Mouse (Mus musculus): ENCODE data around the gene Aire. TPM values are rescaled to one million over a fixed set of nuclear protein-coding genes. Genes with fewer than 3 reads are reported as not detected.
"Not testable (repeated sequence)": the region's sequence is repeated elsewhere in the genome, so short reads cannot be mapped to it uniquely, and the experiment has no call there.

Gene Aire
- polyA plus RNA-seq, 1 experiment: 0.09 TPM

DNA sequence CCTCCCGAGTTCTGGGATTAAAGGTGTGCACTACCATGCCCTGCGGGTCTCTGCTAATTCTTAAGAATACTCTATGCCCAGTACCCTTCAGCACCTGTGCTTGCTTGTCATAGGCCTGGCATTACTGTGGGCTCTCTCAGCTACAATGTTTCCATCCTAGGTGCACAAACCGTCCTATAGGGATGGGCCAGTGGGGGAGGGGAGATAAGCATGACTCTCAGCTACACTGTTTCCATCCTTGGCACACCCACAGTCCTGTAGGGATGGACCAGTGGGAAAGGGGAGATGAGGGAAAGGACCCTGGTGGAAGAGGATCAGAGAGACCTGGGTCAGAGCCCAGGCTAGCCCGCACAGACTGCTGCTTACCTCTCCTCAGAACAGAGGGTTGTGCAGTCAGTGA, 6.3 kb downstream of the Aire start:
- no peaks in the 10 kb centered on the region for H3K4me1 ChIP-seq (ENCODE audit: control insufficient read depth, insufficient read depth, low read length)
- no peak for TF ChIP-seq POLR2A (IDR thresholded peaks at IDR 0.05; ENCODE audit: borderline replicate concordance, extremely low read depth, low read depth, low read length)
- WGBS: 84% methylated on average over 4 of the region's 4 CpGs
- DNase-seq: no peak
- H3K4me3 ChIP-seq (replicated peaks; ENCODE audit: extremely low read depth, low read depth, low read length): no peak overlapping the region

DNA sequence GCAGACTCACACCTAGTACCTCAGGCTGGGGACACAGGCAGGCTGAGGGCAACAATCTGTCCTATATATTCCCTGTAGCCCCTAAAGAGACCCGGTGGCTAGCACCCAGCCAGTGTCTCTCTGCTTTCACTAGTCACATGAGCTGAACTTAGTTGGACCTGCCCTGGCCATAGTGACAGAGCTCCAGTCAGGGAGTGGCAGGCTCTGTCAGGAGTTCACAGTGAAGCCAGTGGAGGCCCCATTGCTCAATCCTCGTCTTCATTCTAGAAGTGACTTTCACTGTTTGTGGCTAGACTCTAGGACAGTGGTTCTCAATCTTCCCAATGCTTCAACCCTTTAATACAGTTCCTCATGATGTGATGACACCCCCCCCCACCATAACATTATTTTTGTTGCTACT, 11.4 kb downstream of the Aire start:
- TF ChIP-seq CTCF (IDR thresholded peaks at IDR 0.05; ENCODE audit: insufficient read depth, low read length): no peak
- TF ChIP-seq POLR2A (IDR thresholded peaks at IDR 0.05; ENCODE audit: borderline replicate concordance, extremely low read depth, low read depth, low read length): no peak
- WGBS: 70% methylated on average over 2 of the region's 2 CpGs
- Histone ChIP-seq H3K4me3 (replicated peaks; ENCODE audit: extremely low read depth, low read depth, low read length) (no peak overlapping the region), H3K4me1 (ENCODE audit: control insufficient read depth, insufficient read depth, low read length) (no peaks in the 10 kb centered on the region)
- no peak for DNase-seq

DNA sequence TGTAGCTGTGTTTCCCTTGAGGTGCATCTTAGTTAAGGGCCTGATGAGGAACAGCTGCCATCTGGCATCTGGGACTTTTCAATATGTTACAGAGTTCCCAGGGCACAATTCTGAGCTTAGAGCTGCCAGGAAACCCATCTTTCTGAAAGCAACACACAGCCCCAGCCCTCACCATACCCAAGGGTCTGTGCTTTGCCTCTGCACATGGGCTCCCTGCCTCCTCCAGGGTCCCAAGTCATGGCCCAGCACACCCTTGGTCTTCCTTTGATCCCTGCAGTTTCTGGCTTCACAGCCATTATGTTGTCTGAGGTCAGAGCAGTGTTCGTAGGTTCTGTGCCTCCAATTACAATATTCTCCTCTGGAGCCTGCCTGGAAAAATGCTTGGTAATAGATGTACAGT, 14.3 kb downstream of the Aire start:
- no peak for DNase-seq
- H3K4me1 ChIP-seq (ENCODE audit: control insufficient read depth, insufficient read depth, low read length): no peaks in the 10 kb centered on the region
- no peak overlapping the region for H3K4me3 ChIP-seq (replicated peaks; ENCODE audit: extremely low read depth, low read depth, low read length)
- TF ChIP-seq POLR2A (IDR thresholded peaks at IDR 0.05; ENCODE audit: borderline replicate concordance, extremely low read depth, low read depth, low read length): no peak
- TF ChIP-seq CTCF (IDR thresholded peaks at IDR 0.05; ENCODE audit: insufficient read depth, low read length): no peak
- 94% methylated on average over 1 of the region's 1 CpGs for WGBS

DNA sequence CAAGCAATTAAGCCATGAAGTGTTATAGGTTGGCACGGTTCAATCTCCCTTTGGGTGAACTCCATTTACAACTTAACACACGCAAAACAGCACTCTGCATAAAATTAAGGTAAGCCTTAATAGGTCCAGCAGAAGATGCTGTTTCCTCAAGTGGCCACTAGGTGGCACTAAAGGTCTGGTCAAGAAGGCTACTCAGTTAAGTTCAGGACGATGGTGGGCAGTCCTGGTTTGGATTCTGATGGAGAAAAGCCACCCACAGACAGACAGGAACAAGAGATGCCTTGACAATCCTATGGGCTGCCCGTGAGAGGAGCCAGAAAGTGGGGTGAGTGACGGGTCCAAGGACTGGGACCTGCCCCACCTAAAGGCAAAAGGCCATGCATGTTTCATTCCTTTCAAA, 15.3 kb downstream of the Aire start:
- TF ChIP-seq POLR2A (IDR thresholded peaks at IDR 0.05; ENCODE audit: borderline replicate concordance, extremely low read depth, low read depth, low read length) (no peak), CTCF (IDR thresholded peaks at IDR 0.05; ENCODE audit: insufficient read depth, low read length) (peak; percentile 58)
- 3% methylated on average over 5 of the region's 5 CpGs for WGBS
- Histone ChIP-seq H3K4me1 (ENCODE audit: control insufficient read depth, insufficient read depth, low read length) (no peaks in the 10 kb centered on the region), H3K4me3 (replicated peaks; ENCODE audit: extremely low read depth, low read depth, low read length) (no peak overlapping the region)
- DNase-seq: peak; percentile 66

DNA sequence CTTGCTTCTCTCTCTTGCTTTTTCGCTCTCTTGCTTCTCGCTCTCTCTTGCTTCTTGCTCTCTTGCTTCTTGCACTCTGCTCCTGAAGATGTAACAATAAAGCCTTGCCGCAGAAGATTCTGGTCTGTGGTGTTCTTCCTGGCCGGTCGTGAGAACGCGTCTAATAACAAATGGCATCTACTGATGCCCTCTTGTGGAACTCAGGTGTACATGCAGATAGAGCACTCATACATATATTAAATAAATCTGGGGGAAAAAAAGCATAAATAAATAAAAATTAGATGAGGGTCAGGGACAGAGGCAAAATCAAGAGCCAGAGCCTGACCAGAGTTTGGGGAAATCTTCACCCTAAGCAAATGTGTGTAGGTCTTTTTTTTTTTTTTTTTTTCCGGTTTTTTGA, 18.0 kb downstream of the Aire start:
- not testable (repeated sequence) for DNase-seq; H3K4me1 ChIP-seq (ENCODE audit: control insufficient read depth, insufficient read depth, low read length); H3K4me3 ChIP-seq (replicated peaks; ENCODE audit: extremely low read depth, low read depth, low read length)
- WGBS: 45% methylated on average over 6 of the region's 8 CpGs

DNA sequence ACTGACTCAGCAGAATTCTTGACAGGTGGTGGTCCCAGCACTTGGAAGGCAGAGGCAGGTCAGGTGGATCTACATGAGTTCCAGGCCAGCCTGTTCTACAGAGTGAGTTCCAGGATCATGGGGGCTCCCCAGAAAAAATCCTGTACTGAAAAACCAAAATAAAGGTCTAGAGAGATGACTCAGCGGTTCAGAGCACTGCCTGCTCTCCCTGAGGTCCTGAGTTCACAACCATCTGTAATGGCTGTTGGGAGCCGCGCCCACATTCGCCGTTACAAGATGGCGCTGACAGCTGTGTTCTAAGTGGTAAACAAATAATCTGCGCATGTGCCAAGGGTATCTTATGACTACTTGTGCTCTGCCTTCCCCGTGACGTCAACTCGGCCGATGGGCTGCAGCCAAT, 23.4 kb downstream of the Aire start:
- not testable (repeated sequence) for DNase-seq; H3K4me3 ChIP-seq (replicated peaks; ENCODE audit: extremely low read depth, low read depth, low read length); H3K4me1 ChIP-seq (ENCODE audit: control insufficient read depth, insufficient read depth, low read length)
- WGBS: 95% methylated on average over 7 of the region's 11 CpGs

DNA sequence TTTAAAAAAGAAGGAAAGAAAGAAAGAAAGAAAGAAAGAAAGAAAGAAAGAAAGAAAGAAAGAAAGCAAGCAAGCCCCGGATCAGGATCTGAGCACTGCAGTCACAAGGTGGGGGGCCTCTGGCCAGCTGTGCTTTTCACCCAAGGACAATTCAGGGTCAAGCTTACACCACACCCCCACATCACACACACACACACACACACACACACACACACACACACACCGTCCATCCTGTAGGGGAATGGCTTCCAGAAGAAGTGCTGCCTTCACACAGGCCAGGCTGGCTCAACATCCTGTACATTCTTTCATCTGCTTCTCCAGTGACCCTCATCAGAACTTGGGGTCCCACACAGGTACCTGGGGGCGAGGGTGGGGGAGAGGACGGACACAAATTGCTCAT, 24.1 kb downstream of the Aire start:
- Histone ChIP-seq H3K4me3 (replicated peaks; ENCODE audit: extremely low read depth, low read depth, low read length) (no peak overlapping the region), H3K4me1 (ENCODE audit: control insufficient read depth, insufficient read depth, low read length) (no peaks in the 10 kb centered on the region)
- TF ChIP-seq CTCF (IDR thresholded peaks at IDR 0.05; ENCODE audit: insufficient read depth, low read length): no peak
- TF ChIP-seq POLR2A (IDR thresholded peaks at IDR 0.05; ENCODE audit: borderline replicate concordance, extremely low read depth, low read depth, low read length): no peak
- DNase-seq: no peak
- 74% methylated on average over 4 of the region's 4 CpGs for WGBS

DNA sequence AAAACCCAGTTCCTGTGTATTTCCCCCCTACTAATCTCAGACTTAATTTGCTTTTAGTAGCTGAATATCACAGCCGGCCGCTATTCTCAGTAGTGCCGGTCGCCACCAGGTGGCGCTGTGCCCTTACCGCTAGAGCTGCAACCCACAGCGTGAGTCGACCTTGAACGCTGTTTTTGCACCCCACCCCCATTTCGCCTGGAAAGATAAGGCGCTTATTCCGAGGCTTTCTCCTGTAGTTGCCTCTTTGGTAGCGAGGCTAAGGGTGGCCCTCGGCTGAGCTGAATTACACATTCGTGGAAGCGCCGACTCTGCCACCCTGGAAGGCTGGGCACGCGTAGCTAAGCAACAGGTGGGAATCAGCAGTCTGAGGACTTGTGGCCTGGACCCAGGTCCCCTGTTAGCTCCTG, 24.6 kb downstream of the Aire start:
- TF ChIP-seq POLR2A (IDR thresholded peaks at IDR 0.05; ENCODE audit: borderline replicate concordance, extremely low read depth, low read depth, low read length) (no peak), CTCF (IDR thresholded peaks at IDR 0.05; ENCODE audit: insufficient read depth, low read length) (peak; percentile 88)
- DNase-seq: peak; percentile 67
- WGBS: 18% methylated on average over 19 of the region's 19 CpGs
- Histone ChIP-seq H3K4me1 (ENCODE audit: control insufficient read depth, insufficient read depth, low read length) (no peaks in the 10 kb centered on the region), H3K4me3 (replicated peaks; ENCODE audit: extremely low read depth, low read depth, low read length) (no peak overlapping the region)

DNA sequence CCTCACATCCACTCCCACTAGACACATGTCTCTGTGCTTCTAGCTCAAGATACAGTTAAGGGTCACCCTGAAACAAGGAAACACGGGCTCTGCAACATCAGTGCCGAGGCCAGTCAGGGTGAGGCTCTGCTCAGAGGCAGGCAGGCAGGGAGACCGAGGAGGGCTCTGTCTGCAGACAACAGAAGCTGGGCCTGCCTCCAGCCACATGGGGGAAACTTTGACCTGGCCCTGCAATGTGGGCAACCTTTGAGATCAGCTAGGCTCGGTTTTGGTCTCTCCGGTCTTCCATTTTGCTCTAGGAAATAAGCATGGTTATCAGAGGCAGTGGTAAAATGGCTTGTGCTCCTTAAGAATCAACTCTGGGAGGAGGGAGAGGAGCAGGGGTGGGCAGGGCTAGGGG, 27.0 kb downstream of the Aire start:
- no peak overlapping the region for H3K4me3 ChIP-seq (replicated peaks; ENCODE audit: extremely low read depth, low read depth, low read length)
- no peak for TF ChIP-seq POLR2A (IDR thresholded peaks at IDR 0.05; ENCODE audit: borderline replicate concordance, extremely low read depth, low read depth, low read length)
- TF ChIP-seq CTCF (IDR thresholded peaks at IDR 0.05; ENCODE audit: insufficient read depth, low read length): no peak
- no peaks in the 10 kb centered on the region for H3K4me1 ChIP-seq (ENCODE audit: control insufficient read depth, insufficient read depth, low read length)
- WGBS: 51% methylated on average over 5 of the region's 5 CpGs
- DNase-seq: no peak

DNA sequence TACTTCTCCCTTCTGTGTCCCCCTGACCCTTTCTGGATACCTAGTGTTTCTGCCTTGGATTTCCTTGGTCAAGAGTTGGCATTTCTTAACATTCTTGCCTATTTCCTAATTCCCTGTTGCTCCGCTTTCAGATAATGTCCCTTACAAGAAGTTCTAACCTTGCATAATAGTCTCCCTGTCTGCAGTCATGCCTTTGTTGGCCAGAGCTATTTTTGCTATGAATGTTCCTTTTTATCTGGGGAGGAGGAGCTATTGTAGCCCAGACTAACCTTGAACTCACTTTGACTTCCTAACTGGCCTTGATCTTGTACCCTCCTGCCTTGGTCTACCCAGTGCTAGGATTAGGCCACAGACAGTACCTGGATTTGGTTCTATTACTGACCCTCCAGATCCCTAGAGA, 27.9 kb downstream of the Aire start:
- DNase-seq: no peak
- Histone ChIP-seq H3K4me3 (replicated peaks; ENCODE audit: extremely low read depth, low read depth, low read length) (no peak overlapping the region), H3K4me1 (ENCODE audit: control insufficient read depth, insufficient read depth, low read length) (no peaks in the 10 kb centered on the region)
- 73% methylated on average over 1 of the region's 1 CpGs for WGBS
- no peak for TF ChIP-seq CTCF (IDR thresholded peaks at IDR 0.05; ENCODE audit: insufficient read depth, low read length)

Data from lung, adult 2 months (tissue).